Mouse (Mus musculus): ENCODE data around the gene Hist1h4a.

Gene Hist1h4a

DNA sequence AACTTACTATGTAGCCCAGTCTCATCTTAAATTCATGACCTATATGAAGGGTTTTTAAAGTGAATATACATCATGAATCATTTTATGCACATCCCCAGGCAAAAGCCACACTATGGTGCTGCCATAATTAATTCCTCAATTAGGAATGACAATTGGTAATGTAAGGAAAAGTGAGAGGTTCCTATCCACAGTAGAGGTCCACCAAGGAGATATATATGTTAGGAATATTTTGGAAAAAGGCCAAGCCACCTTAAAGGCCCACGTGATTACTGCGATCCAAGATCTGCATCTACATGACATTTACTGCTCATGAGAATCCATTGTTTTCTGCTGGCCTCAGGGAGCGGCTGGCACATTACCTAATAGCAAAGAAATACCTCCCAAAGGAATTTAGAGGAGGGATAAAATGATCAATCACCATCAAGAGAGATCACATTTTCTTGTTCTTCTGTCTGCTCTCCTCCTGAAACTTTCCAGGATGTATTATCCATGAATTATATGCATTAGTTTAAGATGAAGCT lies 1.7 kb downstream of the Hist1h4a start:
- no peak for DNase-seq (ENCODE audit: extremely low spot score, low spot score)

DNA sequence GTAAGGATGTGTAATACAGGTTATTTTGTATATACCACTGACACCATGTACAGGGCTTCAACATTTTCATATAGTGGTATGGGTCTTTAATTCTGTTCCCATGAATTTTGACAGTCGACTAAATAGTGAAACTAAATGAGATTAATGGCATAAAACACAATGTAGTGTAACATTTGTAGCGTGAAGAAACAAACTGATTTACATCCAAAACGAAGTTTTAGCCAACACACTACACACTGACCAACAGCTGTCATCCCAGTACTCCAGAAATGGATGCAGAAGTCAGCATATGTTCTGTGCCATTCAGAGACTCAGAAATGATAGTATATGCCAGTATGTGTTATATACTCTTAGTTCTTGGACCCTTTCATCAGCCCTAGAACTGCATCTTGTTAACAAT lies 3.1 kb downstream of the Hist1h4a start:
- DNase-seq (ENCODE audit: extremely low spot score, low spot score): no peak

DNA sequence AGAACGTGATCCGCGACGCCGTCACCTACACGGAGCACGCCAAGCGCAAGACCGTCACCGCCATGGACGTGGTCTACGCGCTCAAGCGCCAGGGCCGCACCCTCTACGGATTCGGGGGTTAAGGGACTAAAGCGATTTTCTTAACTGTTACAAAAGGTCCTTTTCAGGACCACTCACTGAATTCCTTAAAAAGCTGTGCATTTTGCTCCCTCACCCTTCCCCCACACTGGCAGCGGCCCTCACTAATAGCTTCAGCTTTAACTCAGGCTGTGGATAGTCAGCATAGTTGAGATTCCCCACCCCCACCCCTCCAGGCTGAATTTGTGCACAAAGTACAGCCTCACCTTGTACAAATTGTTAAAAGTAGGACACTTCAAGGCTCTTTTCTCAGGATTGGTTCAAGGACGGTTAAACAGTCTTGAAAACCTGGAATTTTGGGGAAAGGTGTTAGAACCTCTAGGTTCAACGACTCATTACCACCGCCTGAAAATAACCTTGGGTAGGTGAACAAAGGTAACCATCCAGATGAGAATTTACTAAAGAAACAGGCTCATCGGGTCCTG lies 3.7 kb downstream of the Hist1h4a start:
- DNase-seq (ENCODE audit: extremely low spot score, low spot score): peak; percentile 63

DNA sequence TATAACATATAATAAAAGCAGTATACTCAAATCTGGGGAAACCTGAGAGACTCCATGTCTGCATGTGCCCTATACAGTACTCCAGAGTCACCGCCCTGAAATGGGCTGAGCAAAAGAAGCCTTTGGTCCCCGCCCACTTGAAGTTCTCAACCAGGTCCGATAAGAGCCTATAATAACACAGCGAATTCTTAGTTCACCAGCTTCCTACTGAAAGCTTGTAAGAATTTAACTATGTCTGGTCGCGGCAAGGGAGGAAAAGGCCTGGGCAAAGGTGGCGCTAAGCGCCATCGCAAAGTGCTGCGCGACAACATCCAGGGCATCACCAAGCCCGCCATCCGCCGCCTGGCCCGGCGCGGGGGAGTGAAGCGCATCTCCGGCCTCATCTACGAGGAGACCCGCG lies 4.2 kb downstream of the Hist1h4a start, which contains the start of gene Hist1h4b:
TSS of gene Hist1h4b (plus strand) at position 224 of the 400 bp plus-strand sequence.
- DNase-seq (ENCODE audit: extremely low spot score, low spot score): peak; percentile 93

DNA sequence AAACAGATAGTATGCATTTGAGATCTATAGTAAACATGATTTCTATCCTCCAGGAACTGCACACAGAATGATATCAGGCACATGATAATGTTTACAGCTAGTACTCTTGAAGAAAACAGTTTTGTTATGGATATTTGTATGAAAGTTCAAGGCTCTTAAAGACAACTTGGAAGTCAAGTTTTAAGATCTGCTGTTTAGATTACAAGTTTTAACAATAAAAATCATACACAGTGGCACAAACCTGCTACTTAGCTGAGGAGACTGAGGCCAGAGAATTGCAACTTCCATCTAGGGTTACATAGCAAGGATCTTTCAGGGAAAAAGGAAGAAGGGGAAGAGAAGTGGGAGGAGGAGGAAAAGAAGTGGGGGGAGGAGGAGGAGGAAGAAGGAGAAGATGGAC lies 6.0 kb downstream of the Hist1h4a start:
- no peak for DNase-seq (ENCODE audit: extremely low spot score, low spot score)

DNA sequence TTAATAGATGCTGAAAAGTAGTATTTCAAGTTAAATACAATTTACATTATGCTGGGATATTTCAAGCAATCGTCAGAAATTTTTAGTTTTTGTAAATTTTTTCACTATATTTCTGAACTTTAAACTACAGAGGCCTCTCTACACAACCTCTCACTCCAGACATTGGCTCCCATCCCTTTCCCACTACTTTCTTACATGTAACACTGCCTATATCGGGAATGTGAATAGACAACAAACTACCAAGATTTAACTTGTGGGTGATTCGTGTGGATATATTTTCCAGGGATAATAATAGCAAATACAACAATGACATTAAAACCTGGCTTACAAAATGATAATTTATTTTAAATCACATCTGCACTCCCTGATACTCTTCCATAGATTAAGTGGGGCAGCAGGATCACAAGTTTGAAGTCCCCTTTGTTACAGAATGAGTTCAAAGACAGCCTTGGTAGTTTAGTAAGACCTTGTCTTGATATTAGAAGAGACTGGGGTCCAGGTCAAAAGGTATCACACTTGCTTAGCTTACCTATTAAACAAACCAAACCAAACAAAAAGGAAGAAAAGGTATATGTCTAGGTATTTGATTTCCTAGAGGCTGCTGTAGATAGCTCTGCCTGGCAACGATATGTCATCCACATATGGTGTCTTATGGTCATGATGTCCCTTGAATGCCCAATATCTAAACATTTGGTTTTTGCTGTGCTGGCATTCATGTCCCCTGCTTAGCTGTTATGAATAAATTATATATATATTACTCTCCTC lies 7.5 kb downstream of the Hist1h4a start:
- DNase-seq (ENCODE audit: extremely low spot score, low spot score): no peak

DNA sequence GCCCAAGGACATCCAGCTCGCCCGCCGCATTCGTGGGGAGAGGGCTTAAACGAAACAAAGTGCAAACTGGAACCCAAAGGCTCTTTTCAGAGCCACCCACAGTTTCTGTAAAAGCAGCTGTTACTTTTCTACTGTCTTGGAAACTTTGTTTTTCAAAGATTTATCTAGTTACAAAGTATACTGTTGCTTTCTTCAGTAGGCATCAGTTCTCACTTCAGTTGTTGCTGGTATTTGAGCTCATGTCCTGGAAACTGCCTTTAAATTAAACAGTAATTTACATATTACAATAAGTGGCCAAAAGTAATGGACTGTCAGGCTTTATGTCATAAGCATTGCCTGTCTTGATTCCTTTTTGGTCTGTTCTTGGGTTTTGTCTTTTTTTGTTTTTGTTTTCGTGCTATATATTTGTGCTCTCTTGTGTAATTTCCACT lies 8.3 kb downstream of the Hist1h4a start:
- no peak for DNase-seq (ENCODE audit: extremely low spot score, low spot score)

DNA sequence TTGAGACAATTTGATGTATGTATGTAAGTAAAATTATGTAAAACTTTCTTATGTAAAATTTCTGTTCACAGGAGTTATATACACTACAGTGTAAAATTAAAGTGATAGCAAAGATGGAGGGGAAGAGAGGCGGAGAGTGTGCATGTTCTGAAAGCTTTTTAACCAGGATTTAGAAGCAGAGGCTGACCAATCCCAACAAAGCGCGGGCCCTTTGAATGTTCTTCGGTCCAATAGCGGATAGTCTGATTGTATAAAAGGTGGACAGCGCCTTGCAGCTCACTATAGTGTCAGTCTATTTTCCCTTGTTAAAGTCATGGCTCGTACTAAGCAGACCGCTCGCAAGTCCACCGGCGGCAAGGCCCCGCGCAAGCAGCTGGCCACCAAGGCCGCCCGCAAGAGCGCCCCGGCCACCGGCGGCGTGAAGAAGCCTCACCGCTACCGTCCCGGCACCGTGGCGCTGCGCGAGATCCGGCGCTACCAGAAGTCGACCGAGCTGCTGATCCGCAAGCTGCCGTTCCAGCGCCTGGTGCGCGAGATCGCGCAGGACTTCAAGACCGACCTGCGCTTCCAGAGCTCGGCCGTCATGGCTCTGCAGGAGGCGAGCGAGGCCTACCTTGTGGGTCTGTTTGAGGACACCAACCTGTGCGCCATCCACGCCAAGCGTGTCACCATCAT lies 8.8 kb downstream of the Hist1h4a start, which contains the start of gene Hist1h3b:
TSS of gene Hist1h3b (plus strand) at position 201 of the 675 bp plus-strand sequence.
- DNase-seq (ENCODE audit: extremely low spot score, low spot score): peak; percentile 87

DNA sequence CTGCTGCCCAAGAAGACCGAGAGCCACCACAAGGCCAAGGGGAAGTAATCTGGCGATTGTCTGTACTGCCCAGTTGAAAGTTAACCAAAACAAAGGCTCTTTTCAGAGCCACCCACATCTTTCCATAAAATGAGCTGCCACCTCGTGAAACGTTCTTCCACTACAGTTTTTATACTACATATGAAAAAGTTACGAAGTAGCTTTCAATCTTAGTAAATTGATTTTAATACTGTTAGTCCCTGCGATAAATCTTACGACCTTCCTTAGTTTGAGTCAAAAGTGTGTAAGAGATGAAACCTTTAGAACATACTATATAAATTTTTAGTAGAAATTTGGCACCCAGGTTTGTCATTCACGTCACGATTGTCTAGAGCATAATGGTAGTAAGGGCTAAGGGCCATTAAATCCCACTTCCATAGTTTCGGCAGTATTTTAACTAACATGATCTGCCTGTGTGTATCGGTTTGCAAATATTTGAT lies 9.5 kb downstream of the Hist1h4a start:
- DNase-seq (ENCODE audit: extremely low spot score, low spot score): no peak

DNA sequence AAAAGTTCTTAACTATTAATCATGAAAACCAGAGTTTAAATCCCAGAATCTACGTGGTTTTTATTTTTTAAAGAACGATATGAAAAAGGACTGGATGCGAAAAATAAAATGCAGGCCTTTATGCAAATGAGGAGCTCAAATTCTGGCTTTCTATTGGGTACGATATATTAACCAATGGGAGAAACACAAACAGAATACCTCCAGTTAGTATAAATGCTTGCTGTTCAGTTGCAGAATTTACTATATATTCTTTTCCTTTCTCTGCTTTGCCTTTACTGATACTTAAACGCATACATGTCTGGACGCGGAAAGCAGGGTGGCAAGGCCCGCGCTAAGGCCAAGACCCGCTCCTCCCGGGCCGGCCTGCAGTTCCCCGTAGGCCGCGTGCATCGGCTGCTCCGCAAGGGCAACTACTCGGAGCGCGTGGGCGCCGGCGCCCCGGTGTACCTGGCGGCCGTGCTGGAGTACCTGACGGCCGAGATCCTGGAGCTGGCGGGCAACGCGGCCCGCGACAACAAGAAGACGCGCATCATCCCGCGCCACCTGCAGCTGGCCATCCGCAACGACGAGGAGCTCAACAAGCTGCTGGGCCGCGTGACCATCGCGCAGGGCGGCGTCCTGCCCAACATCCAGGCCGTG lies 10.1 kb downstream of the Hist1h4a start, which contains the start of gene Hist1h2ab:
TSS of gene Hist1h2ab (plus strand) at position 288 of the 639 bp plus-strand sequence.
- peak; percentile 81 for DNase-seq (ENCODE audit: extremely low spot score, low spot score)

DNA sequence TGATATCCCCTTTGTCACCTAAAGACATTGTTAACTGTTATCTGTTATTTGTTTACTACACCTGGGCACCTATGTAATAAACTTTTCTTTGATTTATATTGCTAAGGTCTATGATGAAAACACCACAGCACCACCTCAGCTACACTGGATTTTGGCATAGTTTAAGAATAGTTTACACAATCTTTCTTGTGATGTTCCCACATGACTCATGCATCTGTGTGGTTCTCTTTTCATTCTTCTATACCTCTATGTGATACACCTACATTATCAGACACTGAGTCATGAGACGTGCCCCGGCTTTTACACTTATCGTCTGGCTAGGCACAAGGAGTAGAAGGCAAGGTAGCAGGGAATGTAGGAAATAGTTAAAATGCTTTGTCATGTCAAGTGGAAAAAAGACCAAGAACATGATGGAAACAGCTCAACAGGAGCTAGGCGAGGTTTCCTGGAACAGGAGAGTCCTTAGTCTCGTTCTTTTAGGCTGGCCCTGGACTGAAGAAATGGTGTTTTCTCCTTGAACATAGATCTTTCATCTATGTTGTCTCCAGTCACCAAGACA lies 11.4 kb downstream of the Hist1h4a start:
- no peak for DNase-seq (ENCODE audit: extremely low spot score, low spot score)

DNA sequence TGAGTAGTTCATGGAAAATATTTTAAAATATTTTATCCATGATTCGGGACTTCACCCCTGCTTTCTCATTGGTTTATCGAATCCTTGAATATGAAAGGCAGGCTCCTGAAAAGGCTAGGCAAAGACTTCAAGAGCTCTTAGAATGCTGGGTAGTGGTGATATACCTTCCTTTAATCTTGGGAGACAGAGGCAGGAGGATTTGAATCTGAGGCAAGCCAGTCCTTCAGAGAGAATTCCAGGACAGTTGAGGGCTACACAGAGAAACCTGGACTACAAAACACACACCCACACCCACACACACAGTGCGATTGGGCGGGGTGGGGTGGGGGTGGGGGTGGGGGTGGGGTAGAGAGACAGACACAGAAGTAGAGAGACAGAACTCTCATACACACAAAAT lies 13.1 kb downstream of the Hist1h4a start:
- DNase-seq (ENCODE audit: extremely low spot score, low spot score): peak; percentile 52

DNA sequence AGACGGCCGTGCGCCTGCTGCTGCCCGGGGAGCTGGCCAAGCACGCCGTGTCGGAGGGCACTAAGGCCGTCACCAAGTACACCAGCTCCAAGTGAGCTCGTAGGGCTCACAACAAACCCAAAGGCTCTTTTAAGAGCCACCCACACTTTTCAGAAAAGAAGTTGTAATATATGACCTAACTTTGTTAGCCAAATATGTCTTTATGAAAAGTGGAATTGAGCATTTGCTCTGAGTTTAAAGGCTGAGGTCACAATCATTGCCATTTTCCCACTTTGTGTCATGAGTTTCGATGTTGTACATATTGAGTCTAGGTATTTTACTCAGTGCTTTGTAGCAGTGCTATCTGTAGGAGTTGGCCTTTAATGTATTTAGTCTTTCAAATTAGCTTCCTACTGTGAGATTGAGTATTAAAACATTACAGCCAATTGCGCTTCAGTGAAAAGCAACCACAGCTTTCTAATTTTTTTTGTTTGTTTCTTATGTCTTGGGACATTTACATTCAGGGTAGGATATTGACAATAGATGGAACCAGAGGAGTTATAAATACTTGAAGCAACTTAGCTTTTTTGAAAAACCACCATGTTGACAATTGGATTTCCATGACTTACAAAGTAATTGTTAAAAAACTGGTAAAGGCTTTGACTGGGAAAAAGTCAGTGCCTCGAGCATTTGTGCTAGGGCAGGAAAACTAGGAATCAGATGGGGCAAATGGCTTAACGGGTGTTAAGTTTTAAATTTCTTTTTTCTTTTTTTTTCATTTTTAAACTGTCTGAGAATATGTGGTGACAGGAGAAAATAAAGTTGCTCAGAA lies 13.7 kb downstream of the Hist1h4a start:
- DNase-seq (ENCODE audit: extremely low spot score, low spot score): peak; percentile 39

DNA sequence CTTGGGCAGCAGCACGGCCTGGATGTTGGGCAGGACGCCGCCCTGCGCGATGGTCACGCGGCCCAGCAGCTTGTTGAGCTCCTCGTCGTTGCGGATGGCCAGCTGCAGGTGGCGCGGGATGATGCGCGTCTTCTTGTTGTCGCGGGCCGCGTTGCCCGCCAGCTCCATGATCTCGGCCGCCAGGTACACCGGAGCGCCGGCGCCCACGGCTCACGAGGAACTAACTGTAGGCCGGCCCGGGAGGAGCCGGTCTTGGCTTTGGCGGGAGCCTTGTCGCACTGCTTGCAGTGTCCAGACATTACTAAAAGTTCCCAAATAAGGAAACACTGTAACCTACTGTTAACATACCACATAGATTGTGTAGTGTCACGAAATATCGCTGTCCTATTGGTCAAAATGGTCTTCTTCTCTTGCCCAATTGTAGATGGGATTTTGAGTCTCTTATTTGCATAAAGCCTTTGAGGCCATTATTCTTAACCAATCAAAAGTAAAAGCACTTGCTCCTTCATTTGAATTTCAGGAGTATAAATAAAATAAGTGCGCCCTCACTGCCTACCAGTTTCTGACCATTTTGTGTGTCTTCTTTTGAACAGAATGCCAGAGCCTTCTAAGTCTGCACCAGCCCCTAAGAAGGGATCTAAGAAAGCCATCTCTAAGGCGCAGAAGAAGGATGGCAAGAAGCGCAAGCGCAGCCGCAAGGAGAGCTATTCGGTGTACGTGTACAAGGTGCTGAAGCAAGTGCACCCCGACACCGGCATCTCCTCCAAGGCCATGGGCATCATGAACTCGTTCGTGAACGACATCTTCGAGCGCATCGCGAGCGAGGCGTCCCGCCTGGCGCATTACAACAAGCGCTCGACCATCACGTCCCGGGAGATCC lies 14.6 kb downstream of the Hist1h4a start, which contains the start of gene Hist1h2bb:
TSS of gene Hist1h2bb (plus strand) at position 534 of the 880 bp plus-strand sequence.
- DNase-seq (ENCODE audit: extremely low spot score, low spot score): peak; percentile 84

DNA sequence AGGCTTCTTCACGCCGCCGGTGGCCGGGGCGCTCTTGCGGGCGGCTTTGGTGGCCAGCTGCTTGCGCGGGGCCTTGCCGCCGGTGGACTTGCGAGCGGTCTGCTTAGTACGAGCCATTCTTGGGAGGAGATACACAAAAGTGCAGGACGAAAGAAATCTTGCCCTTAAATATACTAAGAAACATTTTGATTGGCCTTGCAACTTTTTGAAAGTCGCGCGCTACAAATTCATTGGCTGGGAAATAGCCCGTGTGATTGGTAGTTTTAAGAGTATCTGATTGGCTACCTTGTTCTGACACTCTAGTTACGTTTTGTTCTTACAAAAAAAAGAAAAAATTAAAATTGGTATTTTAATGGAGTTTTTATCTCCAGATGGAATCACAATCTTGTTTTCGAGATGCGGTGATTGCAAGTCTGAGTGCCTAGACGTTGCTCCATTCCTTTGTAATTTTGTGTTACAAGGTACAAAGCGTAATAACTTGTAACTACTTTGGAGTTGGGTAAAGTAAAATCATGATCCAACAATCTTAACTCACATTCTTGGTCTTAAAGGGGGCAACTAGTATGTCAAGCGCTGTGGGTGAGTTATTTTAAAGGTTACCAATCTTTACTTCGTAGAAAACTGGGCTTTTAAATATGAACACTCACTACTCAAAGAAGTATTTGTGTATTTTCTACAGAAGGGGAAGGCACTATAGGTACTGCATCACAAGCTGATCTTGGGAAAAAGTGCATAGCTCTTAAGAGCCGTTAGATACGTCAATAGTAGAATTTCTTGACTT lies 15.5 kb downstream of the Hist1h4a start, which contains the start of gene Hist1h3c:
TSS of gene Hist1h3c (minus strand) at position 222 of the 781 bp plus-strand sequence.
- peak; percentile 78 for DNase-seq (ENCODE audit: extremely low spot score, low spot score)

DNA sequence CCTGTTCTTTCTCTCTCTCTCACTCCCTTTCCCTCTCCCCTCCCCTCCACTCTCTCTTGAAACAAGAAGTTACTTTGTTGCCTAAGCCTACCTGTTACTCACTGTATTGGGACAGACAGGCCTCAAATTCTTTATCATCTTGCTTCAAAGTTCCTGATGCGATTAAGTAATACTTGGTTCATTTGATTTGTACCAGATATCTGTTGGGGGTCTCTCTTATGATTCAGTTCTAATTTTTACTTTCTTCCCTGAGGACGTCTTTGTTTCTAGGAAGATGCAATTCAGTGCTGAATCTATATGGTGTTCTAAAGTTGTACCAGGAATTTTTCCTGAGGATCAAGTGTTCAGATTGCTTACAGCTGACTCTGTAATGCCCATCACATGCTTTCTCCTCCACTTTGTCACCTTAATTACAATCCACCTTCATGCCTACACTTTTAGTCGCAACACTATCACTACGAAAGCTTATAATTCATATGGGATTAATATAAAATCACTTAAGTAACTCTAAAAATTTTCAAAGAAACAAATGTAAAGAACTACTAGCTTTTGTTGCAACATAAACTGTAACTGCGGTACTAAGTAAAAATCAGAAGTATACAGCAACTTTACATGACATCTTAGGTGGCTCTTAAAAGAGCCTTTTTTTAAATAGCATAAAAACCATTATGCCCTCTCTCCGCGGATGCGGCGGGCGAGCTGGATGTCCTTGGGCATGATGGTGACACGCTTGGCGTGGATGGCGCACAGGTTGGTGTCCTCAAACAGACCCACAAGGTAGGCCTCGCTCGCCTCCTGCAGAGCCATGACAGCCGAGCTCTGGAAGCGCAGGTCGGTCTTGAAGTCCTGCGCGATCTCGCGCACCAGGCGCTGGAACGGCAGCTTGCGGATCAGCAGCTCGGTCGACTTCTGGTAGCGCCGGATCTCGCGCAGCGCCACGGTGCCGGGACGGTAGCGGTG lies 16.3 kb downstream of the Hist1h4a start:
- DNase-seq (ENCODE audit: extremely low spot score, low spot score): no peak

DNA sequence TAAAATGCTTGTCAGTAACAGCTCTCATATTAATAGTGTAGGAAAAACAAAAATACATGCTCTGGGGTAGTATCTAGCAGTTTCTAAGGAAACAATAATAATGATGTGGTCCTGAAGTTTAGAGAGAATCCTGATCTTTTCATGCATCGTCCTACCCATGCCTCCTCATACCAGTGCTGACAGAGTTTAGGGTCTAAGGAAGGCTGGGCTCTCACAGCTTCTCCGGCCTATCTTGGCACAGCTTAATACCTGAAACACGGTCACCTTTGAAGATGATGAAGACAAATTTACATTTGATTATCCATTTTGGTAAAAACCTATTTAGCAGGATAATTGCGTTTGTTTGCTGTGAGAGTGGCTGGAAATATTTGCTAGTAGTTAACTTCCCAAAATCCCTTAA lies 17.1 kb downstream of the Hist1h4a start:
- no peak for DNase-seq (ENCODE audit: extremely low spot score, low spot score)

All from neural tube, embryonic 10.5 days (tissue).